Mouse (Mus musculus): ENCODE data around the gene Zfp512.

DNA sequence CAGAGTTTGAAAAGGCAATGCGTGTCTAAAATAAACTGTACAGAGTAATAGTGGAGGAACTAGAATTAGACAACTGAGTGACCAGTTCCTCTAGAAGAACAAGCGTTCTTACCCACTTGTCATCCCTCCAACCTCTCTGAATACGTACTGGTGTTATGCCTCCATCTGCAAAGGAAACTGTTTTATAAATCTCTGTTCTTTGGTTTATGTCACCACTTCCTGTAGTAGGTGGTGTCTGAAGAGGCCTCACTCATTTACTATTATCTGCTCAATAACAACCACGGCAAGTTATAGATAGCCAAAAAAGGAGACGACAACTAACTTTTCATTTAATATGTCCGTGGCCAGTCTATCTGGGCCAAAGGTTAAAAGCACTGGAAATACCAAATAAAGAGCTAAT is 68.3 kb downstream of the Zfp512 start:
- TF ChIP-seq CTCF (IDR thresholded peaks at IDR 0.05; ENCODE audit: low read depth, low read length) (no peak), GATA1 (IDR thresholded peaks at IDR 0.05; ENCODE audit: borderline replicate concordance, low read length) (no peak), TAL1 (conservative IDR thresholded peaks at IDR 0.05; ENCODE audit: low read depth, low read length) (no peak), POLR2AphosphoS5 (IDR thresholded peaks at IDR 0.05; ENCODE audit: insufficient replicate concordance, low read depth, low read length) (no peak), GATA2 (IDR thresholded peaks at IDR 0.05; ENCODE audit: borderline replicate concordance, low read depth, low read length) (no peak)

Measured in G1E (cell line).